Mouse (Mus musculus) megakaryocyte progenitor cell, adult 5-6 weeks (primary cell): ENCODE results near the gene Dnaaf1. TPM values are rescaled to one million over a fixed set of nuclear protein-coding genes. Genes with fewer than 3 reads are reported as not detected.

Experiments
- ATAC-seq: replicated peaks from 2 replicates; pipeline ENCODE4 v1.8.0; 2016; ENCODE audit warnings: mild to moderate bottlenecking, moderate TSS enrichment, inconsistent platforms; ENCODE audit not compliant: poor library complexity
- total RNA-seq, 2 experiments: library from RNA; stranded (forward) in 1 of 2; stranded (reverse) in 1 of 2; fragments of 157-497, 149-512 nt in 1 of 2; fragments of 200-1000 nt in 1 of 2; gene quantifications; 2 replicates each; pipeline versions ENCODE4 v1.2.3 to v1.2.4; 2015 to 2017

The Dnaaf1 gene
- total RNA-seq, 2 experiments from 2014 or later = 0.07 to 0.25 TPM

- ATAC-seq = no peak
Measured at GRCm38 (mm10) chr8:119644981-119645597, 70.1 kb downstream of the Dnaaf1 start.

GRCm38 (mm10) chr8:119646197-119646596 lies 71.2 kb downstream of the Dnaaf1 start:
- no peak for ATAC-seq

GRCm38 (mm10) chr8:119646846-119647245 lies 71.8 kb downstream of the Dnaaf1 start:
- ATAC-seq = no peak

Other genes with a start within 250 kb of the Dnaaf1 start
- 162 TPM in 2 replicates for gene Hsbp1, start 230.7 kb upstream of the Dnaaf1 start, total RNA-seq (2015)
- 82.7 and 83.3 TPM in 2 replicates for gene Hsbp1, start 230.7 kb upstream of the Dnaaf1 start, total RNA-seq (2017)
- gene Mlycd, start 180.4 kb upstream of the Dnaaf1 start, total RNA-seq (2015) = 6.4 and 7.7 TPM in 2 replicates
- 6.5 and 7.8 TPM in 2 replicates for gene Mlycd, start 180.4 kb upstream of the Dnaaf1 start, total RNA-seq (2017)
- gene Osgin1, start 141.1 kb upstream of the Dnaaf1 start, total RNA-seq (2015) = 0.25 and 1.6 TPM in 2 replicates
- 0.95 and 4.1 TPM in 2 replicates for gene Osgin1, start 141.1 kb upstream of the Dnaaf1 start, total RNA-seq (2017)
- gene Necab2, start 128.5 kb upstream of the Dnaaf1 start, total RNA-seq (2015) = not detected in 2 replicates
- not detected in 2 replicates for gene Necab2, start 128.5 kb upstream of the Dnaaf1 start, total RNA-seq (2017)
- not detected in 2 replicates for gene Slc38a8, start 73.5 kb upstream of the Dnaaf1 start, total RNA-seq (2015)
- gene Slc38a8, start 73.5 kb upstream of the Dnaaf1 start, total RNA-seq (2017) = not detected in 2 replicates
- gene Mbtps1, start 16.5 kb upstream of the Dnaaf1 start, total RNA-seq (2015) = 36.4 and 40.2 TPM in 2 replicates
- 38.7 and 41.3 TPM in 2 replicates for gene Mbtps1, start 16.5 kb upstream of the Dnaaf1 start, total RNA-seq (2017)
- gene Hsdl1, start 52 bp upstream of the Dnaaf1 start, total RNA-seq (2015) = 13.0 and 13.1 TPM in 2 replicates
- gene Hsdl1, start 52 bp upstream of the Dnaaf1 start, total RNA-seq (2017) = 42.6 and 52.8 TPM in 2 replicates
- 5.5 and 6.2 TPM in 2 replicates for gene Taf1c, start 30.0 kb downstream of the Dnaaf1 start, total RNA-seq (2015)
- gene Taf1c, start 30.0 kb downstream of the Dnaaf1 start, total RNA-seq (2017) = 5.8 and 11.5 TPM in 2 replicates
- not detected in 2 replicates for gene Adad2, start 37.5 kb downstream of the Dnaaf1 start, total RNA-seq (2015)
- gene Adad2, start 37.5 kb downstream of the Dnaaf1 start, total RNA-seq (2017) = not detected in 2 replicates
- not detected in 2 replicates for gene Kcng4, start 60.4 kb downstream of the Dnaaf1 start, total RNA-seq (2015)
- gene Kcng4, start 60.4 kb downstream of the Dnaaf1 start, total RNA-seq (2017) = not detected in 2 replicates
- gene Wfdc1, start 91.1 kb downstream of the Dnaaf1 start, total RNA-seq (2015) = not detected in 2 replicates
- gene Wfdc1, start 91.1 kb downstream of the Dnaaf1 start, total RNA-seq (2017) = not detected in 2 replicates
- not detected in 2 replicates for gene Atp2c2, start 124.8 kb downstream of the Dnaaf1 start, total RNA-seq (2015)
- not detected in 2 replicates for gene Atp2c2, start 124.8 kb downstream of the Dnaaf1 start, total RNA-seq (2017)
- gene Tldc1, start 203.2 kb downstream of the Dnaaf1 start, total RNA-seq (2015) = 2.6 TPM in 2 replicates
- gene Tldc1, start 203.2 kb downstream of the Dnaaf1 start, total RNA-seq (2017) = 3.8 and 4.2 TPM in 2 replicates